Comparison of ENCODE assay signal across 8 mouse cellular contexts in the genomic region with DNA sequence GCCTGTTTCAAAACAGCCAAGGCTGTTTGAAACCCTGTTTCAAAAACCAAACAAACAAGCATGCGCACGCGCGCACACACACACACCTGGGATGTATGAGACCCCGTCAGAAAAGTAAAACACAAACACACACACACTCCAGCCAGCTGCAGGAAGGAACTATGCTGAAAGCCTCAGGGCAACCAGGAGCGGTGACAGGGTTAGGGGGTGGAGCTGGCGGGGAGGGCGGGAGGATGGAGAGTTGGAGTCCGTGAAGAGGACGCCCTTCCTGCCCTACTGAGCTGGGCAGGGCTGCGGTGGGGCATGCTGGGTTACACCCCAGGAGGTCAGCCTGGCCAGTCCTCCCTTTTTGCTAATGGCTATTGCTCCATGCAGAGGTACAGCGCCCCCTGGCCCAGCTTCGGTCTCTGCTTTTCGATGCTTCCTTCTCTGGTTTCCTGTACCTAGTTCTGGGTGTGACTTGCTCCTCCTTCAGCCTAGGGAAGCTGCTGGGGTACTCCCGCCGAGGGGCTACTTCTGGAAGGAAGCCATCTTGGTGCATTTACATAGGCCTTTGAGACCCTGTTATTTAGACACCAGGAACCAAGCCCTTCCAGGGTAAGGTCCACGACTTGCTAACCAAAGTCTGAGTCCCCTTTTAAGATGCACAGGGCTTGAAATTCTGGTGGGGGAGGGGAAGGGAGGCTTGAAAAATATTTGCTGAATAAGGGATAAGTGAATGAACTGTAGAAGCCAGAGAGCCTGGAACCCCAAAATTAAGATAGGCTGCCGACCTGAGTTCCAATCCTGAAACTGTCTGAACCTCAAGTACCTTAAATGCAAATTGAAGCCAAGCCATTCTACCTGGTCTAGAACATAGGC. TPM values are rescaled to one million over a fixed set of nuclear protein-coding genes. Genes with fewer than 3 reads are reported as not detected.
DNase-seq lines count a peak whose midpoint lies in the region; ATAC-seq lines count a peak whose summit lies in the region.

No protein-coding gene starts in this region.

- H3K36me3 ChIP-seq in hindbrain, embryonic 13.5 days: no peaks in the 10 kb centered on the region

- H3K4me1 ChIP-seq in hindbrain, embryonic 13.5 days (replicated peaks): peaks cover 8% of the 10 kb centered on the region

- peak overlapping the region; percentile 57 for H3K4me2 ChIP-seq in hindbrain, embryonic 13.5 days

- no peak overlapping the region for H3K27ac ChIP-seq in hindbrain, embryonic 13.5 days

- H3K4me3 ChIP-seq in hindbrain, embryonic 13.5 days: peak overlapping the region; percentile 31

- 0 out of 2 replicates have a peak, but pooled peaks have one; percentile 36 for ATAC-seq in hindbrain, embryonic 13.5 days (ENCODE audit: low FRiP score)

- peak; percentile 86 for DNase-seq in Muller cell, postnatal 12 days (ENCODE audit: inconsistent ontology term)
- DNase-seq in cerebellum, postnatal 14 days: peak; percentile 69 to 79
- DNase-seq in frontal cortex, postnatal 14 days (ENCODE audit: low spot score in 2 of 2): peak; percentile 44 to 53
- peak; percentile 46 to 70 for DNase-seq in layer of hippocampus, postnatal 25 days (ENCODE audit: extremely low spot score in 1 of 2, low spot score in 1 of 2)
- DNase-seq in lung, postnatal 25 days (ENCODE audit: low spot score): peak; percentile 95
- DNase-seq in retina, adult 2 months (ENCODE audit: low read depth, low spot score): peak; percentile 16
- DNase-seq in thymus, postnatal 4 days: peak; percentile 94

- no peaks in the 10 kb centered on the region for H3K9me3 ChIP-seq in hindbrain, embryonic 13.5 days

- peak overlapping the region; percentile 61; the same call in 1 of the 2 replicates for H3K9ac ChIP-seq in hindbrain, embryonic 13.5 days

- 13% methylated on average over 18 of the region's 18 CpGs for WGBS in hindbrain, embryonic 13.5 days

- no peaks in the 10 kb centered on the region for H3K27me3 ChIP-seq in hindbrain, embryonic 13.5 days

RNA-seq across cellular contexts. Expression of gene Rbx1, which starts 48.2 kb away (rescaled TPM):
- 482 and 500 TPM in 2 replicates for polyA plus RNA-seq in hindbrain, embryonic 13.5 days (2015; fragmentation: Nextera tagmentation; extraction: Ambion mirVana)
- 100 to 1,000 TPM; 124 to 153 TPM for total RNA-seq in layer of hippocampus, postnatal 25 days (2021)

Comparison
In these comparisons a context has a peak if more than half of its experiments do, and no peak if none do; other contexts are left out.
1. DNase-seq: peak in every context shown above with its lines; median percentile 95 in lung, postnatal 25 days; 94 in thymus, postnatal 4 days; 86 in Muller cell, postnatal 12 days; 74 in cerebellum, postnatal 14 days; 58 in layer of hippocampus, postnatal 25 days; 48 in frontal cortex, postnatal 14 days; 16 in retina, adult 2 months.